Mouse (Mus musculus): ENCODE results near the gene Ppp1cc.
"Not testable (repeated sequence)": the region's sequence is repeated elsewhere in the genome, so short reads cannot be mapped to it uniquely, and the experiment has no call there.

The Ppp1cc gene

DNA sequence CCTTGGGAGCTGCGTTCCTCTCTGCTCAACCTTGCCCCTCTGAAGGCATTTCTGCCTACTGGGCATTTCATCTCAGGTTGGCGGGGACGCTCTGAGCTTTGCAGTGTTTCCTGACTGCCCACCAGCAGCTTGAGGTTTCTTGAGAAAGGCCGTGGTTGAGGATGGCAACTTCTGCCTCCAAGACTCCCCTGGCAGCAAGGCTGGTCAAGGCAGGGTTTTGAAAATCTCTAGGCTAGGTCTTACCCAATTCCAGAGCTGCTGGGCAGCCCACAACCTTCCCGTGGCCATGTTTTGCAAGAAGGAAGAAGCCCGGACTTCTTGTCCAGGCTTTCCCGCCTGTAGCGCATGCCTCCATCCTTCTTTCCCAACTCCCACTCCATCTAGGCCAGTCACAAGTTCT is 52.8 kb downstream of the Ppp1cc start:
- no peak for ATAC-seq (ENCODE audit: insufficient number of reproducible peaks, low FRiP score, low TSS enrichment)

DNA sequence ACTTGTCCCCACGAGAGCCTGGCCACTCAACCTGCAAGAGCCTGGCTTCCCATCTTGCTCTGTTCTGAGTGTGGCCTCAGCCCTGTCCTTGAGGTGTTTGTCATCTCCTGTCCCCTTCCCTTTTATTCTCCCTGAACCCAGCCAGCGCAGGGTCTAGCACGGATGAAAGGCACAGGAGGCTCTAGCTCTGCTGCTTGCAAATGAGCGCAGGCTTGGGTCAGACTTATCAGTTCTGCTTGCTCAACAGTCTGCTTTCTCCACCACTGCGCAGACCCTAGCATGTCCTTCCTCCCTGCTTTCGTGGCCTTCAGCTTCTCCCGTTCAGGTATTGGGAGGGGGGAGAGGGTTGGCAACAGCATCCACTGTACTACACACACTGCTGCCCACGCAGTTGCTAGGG is 54.0 kb downstream of the Ppp1cc start:
- ATAC-seq (ENCODE audit: insufficient number of reproducible peaks, low FRiP score, low TSS enrichment) = no peak

DNA sequence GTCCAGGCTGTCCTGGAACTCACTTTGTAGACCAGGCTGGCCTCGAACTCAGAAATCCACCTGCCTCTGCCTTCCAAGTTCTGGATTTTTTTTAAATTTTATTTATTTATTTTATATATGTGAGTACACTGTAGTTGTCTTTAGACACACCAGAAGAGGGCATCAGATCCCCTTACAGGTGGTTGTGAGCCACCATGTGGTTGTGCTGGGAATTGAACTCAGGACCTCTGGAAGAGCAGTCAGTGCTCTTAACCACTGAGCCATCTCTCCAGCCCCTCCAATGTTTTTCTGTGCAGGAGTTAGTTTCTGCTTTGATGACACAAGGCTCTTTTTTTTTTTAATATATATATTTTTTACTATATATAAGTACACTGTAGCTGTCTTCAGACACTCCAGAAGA is 54.7 kb downstream of the Ppp1cc start:
- ATAC-seq (ENCODE audit: insufficient number of reproducible peaks, low FRiP score, low TSS enrichment) = not testable (repeated sequence)

DNA sequence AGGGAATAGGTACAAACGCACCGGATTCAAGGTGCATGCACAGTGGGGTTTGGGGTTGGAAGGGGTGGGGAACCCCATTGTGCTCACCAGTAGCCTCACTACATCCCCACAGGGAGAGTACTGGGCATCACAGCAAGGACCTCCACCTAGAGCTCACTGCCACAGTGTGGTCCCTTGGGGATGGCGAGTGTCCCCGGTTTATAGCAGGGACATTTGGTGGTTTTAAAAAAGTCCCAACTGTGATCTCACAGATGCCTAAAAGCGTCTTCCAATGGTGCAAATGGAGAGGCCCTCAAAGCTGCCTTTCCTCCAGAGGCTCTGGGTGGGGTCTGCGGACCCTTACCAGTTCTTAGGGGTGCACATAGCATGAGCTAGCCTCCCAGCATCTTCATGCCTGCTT is 55.8 kb downstream of the Ppp1cc start:
- ATAC-seq (ENCODE audit: insufficient number of reproducible peaks, low FRiP score, low TSS enrichment) = no peak

DNA sequence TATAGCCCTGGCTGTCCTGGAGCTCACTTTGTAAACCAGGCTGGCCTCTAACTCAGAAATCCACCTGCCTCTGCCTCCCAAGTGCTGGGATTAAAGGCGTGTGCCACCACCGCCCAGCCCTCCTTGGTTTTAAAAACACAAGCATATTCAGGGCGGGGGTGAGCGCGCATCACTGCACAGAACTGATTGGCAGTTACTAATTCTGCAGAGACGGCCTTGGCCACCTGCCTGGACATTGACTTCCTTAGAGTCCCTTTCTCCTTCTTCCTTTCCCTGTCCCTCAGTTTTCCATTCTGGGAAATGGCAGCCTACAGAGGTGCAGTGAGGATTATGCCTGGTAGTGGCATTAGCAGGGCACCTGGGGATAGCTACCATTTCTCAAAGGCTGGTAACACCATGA is 59.6 kb downstream of the Ppp1cc start:
- no peak for ATAC-seq (ENCODE audit: insufficient number of reproducible peaks, low FRiP score, low TSS enrichment)

DNA sequence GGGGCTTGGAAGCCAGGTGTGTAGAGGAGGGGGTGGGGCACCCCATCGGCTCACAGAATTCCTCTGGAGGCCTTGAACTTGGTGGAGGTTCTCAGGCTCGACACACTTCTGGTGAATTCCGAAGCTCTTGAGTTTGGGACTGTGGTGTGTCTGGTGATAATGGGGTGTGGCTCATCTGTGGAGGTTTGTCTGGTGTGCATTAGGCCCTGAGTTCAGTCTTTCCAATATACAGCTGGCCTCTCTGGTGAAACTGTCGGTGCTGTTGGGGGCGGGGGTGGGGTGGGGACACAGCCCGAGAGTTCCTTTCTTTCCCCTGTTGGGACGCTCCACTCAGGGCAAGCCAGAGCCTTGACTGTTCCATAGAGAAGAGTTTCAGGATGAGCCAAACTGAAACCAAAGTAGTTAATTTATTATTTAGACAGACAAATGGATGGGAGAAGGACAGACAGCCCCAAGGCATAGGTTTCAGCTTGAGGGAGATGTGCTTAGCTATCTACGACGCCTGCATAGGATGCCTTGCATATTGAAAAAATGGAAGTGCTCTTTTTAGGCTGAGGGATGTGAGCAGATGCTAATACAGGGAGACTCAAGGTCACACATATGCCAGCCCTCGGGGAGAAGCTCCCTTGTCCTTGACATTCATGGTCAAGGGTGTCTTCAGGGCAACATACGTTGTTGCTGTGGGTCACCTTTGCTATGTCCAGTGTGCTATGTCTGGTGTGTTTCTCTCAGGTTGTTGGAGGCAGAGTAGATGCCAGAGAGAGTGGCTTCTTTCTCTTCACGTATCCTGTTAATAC is 60.2 kb downstream of the Ppp1cc start:
- no peak for ATAC-seq (ENCODE audit: insufficient number of reproducible peaks, low FRiP score, low TSS enrichment)

DNA sequence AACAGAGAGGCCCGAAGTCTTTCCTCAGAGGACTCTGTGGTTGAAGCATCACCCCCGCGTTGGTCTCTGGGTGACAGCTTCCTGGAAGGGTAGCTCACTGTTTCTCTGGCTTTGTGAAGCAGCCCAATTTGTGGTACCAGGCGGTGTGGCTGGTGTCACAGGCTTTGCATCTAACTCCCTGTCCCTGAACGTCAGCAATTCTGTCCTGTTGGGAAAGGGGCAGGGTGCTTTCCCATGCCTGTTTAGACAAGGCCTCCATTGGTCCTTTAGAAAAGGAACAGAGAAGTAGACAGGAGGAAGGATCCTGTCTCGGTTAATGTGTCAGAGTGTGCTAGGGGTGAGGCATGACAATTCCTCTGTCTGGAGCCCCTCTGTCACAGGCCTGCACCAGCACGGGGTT is 60.9 kb downstream of the Ppp1cc start:
- ATAC-seq (ENCODE audit: insufficient number of reproducible peaks, low FRiP score, low TSS enrichment) = no peak

DNA sequence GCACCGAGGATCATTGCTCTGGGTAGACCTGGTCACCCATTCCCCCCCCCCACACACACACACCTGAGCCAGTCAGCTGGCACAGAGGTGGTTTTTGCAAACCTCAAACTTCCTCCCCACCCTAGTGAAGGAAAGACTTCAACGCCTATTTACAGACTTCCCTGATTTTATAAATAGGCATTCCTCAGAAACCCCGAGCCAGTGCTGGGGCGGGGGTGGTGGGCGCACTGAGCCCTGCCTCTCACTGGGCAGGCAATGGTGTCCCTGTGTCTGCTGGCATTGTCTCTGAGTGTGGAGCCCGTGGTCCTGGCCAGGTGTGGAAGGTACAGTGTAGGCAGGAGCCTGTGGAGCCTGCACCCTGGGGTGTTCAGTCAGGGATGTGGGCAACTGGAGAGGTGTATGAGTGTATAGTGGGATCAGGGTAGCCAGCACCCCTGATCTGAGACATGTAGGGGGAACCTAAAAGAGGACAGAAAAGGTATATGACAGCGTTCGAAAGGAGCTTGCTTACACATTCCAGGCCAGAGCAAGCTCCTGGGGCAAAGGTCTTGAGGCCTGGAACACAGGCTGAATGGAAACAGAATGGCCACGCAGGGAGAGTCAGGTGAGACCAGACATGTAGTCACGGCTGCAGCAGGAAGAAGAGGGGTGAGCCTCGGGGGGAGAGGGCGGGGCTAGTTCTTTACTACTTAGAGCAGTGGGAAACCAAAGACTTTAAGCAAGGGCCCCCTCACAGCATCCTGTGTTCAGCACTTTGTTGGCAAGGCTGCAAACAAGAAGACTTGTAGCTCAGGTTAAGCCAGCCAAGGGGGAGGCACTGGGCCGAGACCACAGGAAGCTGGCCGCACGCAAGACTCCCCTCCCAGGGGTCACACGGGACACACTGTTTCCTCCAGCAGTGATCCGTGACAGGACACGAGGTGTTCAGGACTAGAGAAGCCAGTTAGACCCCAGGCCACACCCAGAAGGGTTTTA is 61.9 kb downstream of the Ppp1cc start:
- ATAC-seq (ENCODE audit: insufficient number of reproducible peaks, low FRiP score, low TSS enrichment) = no peak

DNA sequence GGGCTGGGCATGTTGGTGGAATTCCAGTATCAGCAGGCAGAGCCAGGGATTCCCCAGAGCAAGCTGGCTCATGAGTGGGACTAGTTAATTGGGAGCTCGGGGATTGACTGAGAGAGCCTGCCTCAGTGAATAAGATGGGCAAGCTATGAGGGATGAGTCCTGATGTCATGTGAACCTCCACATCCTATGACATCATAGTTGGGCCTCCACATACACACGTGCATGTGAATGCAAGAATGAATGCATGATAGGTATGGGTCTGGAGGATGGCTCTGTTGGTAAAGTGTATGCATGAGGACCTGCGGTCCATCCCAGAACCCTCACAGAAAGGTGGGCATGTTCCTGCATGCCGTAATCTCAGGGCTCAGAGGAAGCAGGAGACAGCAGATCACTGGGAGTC is 63.0 kb downstream of the Ppp1cc start:
- no peak for ATAC-seq (ENCODE audit: insufficient number of reproducible peaks, low FRiP score, low TSS enrichment)

DNA sequence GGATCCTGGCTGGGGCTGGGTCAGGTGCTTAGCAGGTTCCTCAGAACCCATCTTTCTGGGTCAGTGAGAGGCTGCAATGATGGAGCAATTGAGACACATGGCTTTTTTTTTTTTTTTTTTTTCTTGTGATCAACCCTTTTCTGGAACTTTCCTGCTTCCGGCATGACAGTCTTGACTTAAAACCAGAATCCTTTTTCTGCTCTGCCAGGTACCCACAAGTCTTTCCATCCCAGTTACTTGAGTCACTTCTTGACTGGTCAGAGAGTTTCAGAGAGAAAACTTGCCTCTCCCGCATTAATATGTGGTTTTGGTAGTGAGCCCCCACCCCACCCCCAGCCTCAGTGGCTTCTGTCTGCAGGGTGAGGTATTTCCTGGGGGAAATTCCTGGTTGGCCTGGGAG is 66.2 kb downstream of the Ppp1cc start:
- no peak for ATAC-seq (ENCODE audit: insufficient number of reproducible peaks, low FRiP score, low TSS enrichment)

Measured in cerebellum, adult (tissue).